Mouse (Mus musculus) liver, postnatal 0 days (tissue): ENCODE measurements around the gene Ppp1cb. TPM values are rescaled to one million over a fixed set of nuclear protein-coding genes. Genes with fewer than 3 reads are reported as not detected.
"Not testable (repeated sequence)": the region's sequence is repeated elsewhere in the genome, so short reads cannot be mapped to it uniquely, and the experiment has no call there.

ENCODE experiments used
- ATAC-seq: fragments of 200-750 bp; cut with Nextera tagmentation; 2 replicates; pipeline ENCODE4 v1.8.0; 2017; ENCODE audit warnings: mild to moderate bottlenecking, moderate library complexity
- DNase-seq: peaks from one replicate; pipeline ENCODE4 v3.0.0-alpha.2; 2016
- H3K27ac ChIP-seq: fragments of 300-500 bp; sonication (generic); 2 replicates; pipeline ENCODE4 v1.5.1; 2014; ENCODE audit warnings: antibody characterized with exemption, moderate library complexity, mild to moderate bottlenecking, low read depth
- H3K27me3 ChIP-seq: fragments of 300-500 bp; sonication (generic); 2 replicates; pipeline ENCODE4 v1.6.1; 2014; ENCODE audit warnings: low read length, control low read depth, mixed read lengths; ENCODE audit not compliant: insufficient read depth
- H3K36me3 ChIP-seq: fragments of 300-500 bp; sonication (generic); replicated peaks from 2 replicates; pipeline ENCODE4 v1.6.1; 2014; ENCODE audit warnings: mild to moderate bottlenecking, control low read depth, low read length, moderate library complexity, mixed read lengths; ENCODE audit not compliant: insufficient read depth
- H3K4me1 ChIP-seq: fragments of 300-500 bp; sonication (generic); 2 replicates; pipeline ENCODE4 v1.6.1; 2014; ENCODE audit warnings: antibody characterized with exemption, mild to moderate bottlenecking, control low read depth; ENCODE audit not compliant: insufficient read depth
- H3K4me2 ChIP-seq: fragments of 300-500 bp; sonication (generic); 2 replicates; pipeline ENCODE4 v1.6.1; 2014; ENCODE audit warnings: low read depth, mild to moderate bottlenecking, low read length, moderate library complexity, mixed read lengths
- H3K4me3 ChIP-seq: fragments of 300-500 bp; sonication (generic); 2 replicates; pipeline ENCODE4 v1.5.1; 2014; ENCODE audit warnings: low read depth, low read length
- H3K9ac ChIP-seq: fragments of 300-500 bp; sonication (generic); replicated peaks from 2 replicates; pipeline ENCODE4 v1.6.1; 2014; ENCODE audit warnings: mild to moderate bottlenecking, moderate library complexity
- H3K9me3 ChIP-seq: fragments of 300-500 bp; sonication (generic); 2 replicates; pipeline ENCODE4 v1.6.1; 2016; ENCODE audit warnings: mild to moderate bottlenecking, control low read depth, low read length, mixed read lengths
- CTCF ChIP-seq: sonication (generic); IDR thresholded peaks from 2 replicates; pipeline ENCODE4 v1.5.1; 2016; ENCODE audit warnings: antibody characterized with exemption, low read depth
- EP300 ChIP-seq: IDR thresholded peaks from 2 replicates; pipeline ENCODE4 v1.6.1; 2016; ENCODE audit warnings: antibody characterized with exemption, low read depth, mild to moderate bottlenecking
- WGBS: fragments of 180-500 bp; shearing (Covaris S2); extraction: QIAGEN DNeasy Blood & Tissue Kit; methylation state at CpG from one replicate; pipeline ENCODE4 v1.1.7; 2014; ENCODE audit not compliant: insufficient replicate concordance; 5-methylcytosine and 5-hydroxymethylcytosine counted together
- polyA plus RNA-seq: library from polyadenylated mRNA; unstranded; fragments of >200 nt; fragmentation: Nextera tagmentation; extraction: Ambion mirVana; gene quantifications from 2 replicates; pipeline ENCODE4 v1.2.1, GENCODE M21; 2015

The Ppp1cb gene
- polyA plus RNA-seq, 1 experiment from 2014 or later = 90.7 TPM

DNA sequence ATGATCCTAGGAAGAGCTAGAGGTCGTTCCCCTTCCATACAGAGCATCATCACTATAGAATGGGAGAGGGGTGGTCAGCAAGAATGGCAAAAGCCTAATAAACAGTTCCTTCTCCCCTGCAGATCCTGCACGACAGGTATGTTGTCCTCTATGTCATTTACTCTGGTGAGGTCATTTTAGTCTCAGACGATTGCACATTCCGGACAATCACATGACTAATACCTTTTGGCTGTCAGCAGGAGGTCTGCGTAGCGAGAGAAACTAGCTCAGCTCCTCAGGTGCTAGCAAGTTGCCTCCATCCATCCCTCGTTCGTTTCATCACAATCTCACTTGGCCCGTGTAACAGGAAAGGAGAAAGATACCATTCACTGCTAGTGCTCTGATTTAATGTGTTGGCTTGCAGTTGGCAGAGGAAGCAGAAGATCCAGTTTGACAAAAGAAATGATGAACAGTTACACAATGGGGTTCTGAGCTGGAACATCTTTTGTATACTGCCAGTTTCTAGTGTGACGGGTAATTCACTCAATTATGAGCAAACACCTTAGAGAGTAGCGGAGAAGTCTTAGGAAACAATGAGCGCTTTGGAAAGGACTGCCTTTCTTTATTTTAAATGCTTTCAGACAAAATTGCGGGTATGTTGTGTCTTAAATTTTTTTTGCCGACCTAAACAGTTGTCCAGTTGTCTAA, 33.0 kb upstream of the Ppp1cb start:
- 73% methylated on average over 14 of the region's 14 CpGs for WGBS
- H3K4me2 ChIP-seq = no peak overlapping the region

DNA sequence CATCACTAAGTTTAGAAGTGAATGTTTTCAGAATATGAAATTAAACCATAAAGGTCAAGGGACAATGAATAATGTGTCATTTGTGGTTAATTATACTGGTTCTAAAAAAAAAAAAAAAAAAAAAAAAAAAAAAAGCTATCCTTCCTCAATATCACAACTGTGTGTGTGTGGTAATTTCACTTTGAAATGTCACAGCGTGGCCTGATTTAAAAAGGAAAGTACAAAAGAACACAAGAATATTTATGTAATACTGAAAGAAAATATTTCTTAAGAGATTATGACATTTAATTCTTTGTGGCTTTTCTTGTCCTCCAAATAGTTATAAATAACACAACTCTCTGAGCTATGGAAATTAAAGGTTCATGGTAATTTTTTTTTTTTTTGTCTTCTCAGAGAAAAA, 28.2 kb upstream of the Ppp1cb start:
- Histone ChIP-seq H3K36me3 (no peaks in the 10 kb centered on the region), H3K4me2 (no peak overlapping the region), H3K27me3 (no peaks in the 10 kb centered on the region), H3K27ac (no peak overlapping the region), H3K4me3 (no peak overlapping the region), H3K9me3 (no peaks in the 10 kb centered on the region), H3K4me1 (no peaks in the 10 kb centered on the region), H3K9ac (no peak overlapping the region)
- ATAC-seq = no peak
- TF ChIP-seq EP300 (no peak), CTCF (no peak)
- 66% methylated on average over 1 of the region's 1 CpGs for WGBS
- DNase-seq = no peak

More for the DNA sequence above, 33.0 kb upstream of the Ppp1cb start:
- Histone ChIP-seq H3K27me3 (no peaks in the 10 kb centered on the region), H3K27ac (no peak overlapping the region), H3K9ac (no peak overlapping the region), H3K4me3 (no peak overlapping the region), H3K4me1 (0 out of 2 replicates have a peak, but pooled peaks cover 2% of the 10 kb centered on the region), H3K9me3 (no peaks in the 10 kb centered on the region), H3K36me3 (no peaks in the 10 kb centered on the region)
- ATAC-seq (no peak), DNase-seq (no peak)
- TF ChIP-seq CTCF = no peak
- TF ChIP-seq EP300 = no peak

GRCm38 (mm10) chr5:32434346-32434745, 24.3 kb upstream of the Ppp1cb start:
- WGBS = 83% methylated on average over 3 of the region's 3 CpGs
- not testable (repeated sequence) for H3K4me3 ChIP-seq, ATAC-seq, H3K9ac ChIP-seq, H3K27ac ChIP-seq, H3K4me2 ChIP-seq, H3K27me3 ChIP-seq, H3K36me3 ChIP-seq, H3K4me1 ChIP-seq, DNase-seq, H3K9me3 ChIP-seq

GRCm38 (mm10) chr5:32435612-32436011, 23.0 kb upstream of the Ppp1cb start:
- no peak overlapping the region for H3K27ac ChIP-seq
- H3K4me2 ChIP-seq = no peak overlapping the region
- no peak for ATAC-seq
- no peaks in the 10 kb centered on the region for H3K4me1 ChIP-seq
- H3K27me3 ChIP-seq = no peaks in the 10 kb centered on the region
- WGBS = 66% methylated on average over 3 of the region's 3 CpGs
- DNase-seq = no peak
- H3K9ac ChIP-seq = no peak overlapping the region
- no peaks in the 10 kb centered on the region for H3K36me3 ChIP-seq
- H3K4me3 ChIP-seq = no peak overlapping the region
- TF ChIP-seq CTCF = no peak
- TF ChIP-seq EP300 = no peak
- no peaks in the 10 kb centered on the region for H3K9me3 ChIP-seq

- WGBS = 29% methylated on average over 5 of the region's 5 CpGs
Measured at GRCm38 (mm10) chr5:32437901-32438563, 20.6 kb upstream of the Ppp1cb start.

GRCm38 (mm10) chr5:32438564-32438922, 20.1 kb upstream of the Ppp1cb start:
- 52% methylated on average over 2 of the region's 2 CpGs for WGBS
- TF ChIP-seq EP300 (no peak), CTCF (no peak)
- H3K4me3 ChIP-seq = no peak overlapping the region
- H3K9ac ChIP-seq = no peak overlapping the region
- no peaks in the 10 kb centered on the region for H3K9me3 ChIP-seq
- H3K36me3 ChIP-seq = no peaks in the 10 kb centered on the region
- DNase-seq (no peak), ATAC-seq (no peak)
- H3K27ac ChIP-seq = no peak overlapping the region
- H3K4me1 ChIP-seq = 0 out of 2 replicates have a peak, but pooled peaks cover 4% of the 10 kb centered on the region
- H3K27me3 ChIP-seq = no peaks in the 10 kb centered on the region
- no peak overlapping the region; the same call in 1 of the 2 replicates for H3K4me2 ChIP-seq

More at GRCm38 (mm10) chr5:32437901-32438563, 20.6 kb upstream of the Ppp1cb start:
- Histone ChIP-seq H3K4me2 (no peak overlapping the region; the same call in 1 of the 2 replicates), H3K4me1 (0 out of 2 replicates have a peak, but pooled peaks cover 4% of the 10 kb centered on the region), H3K9ac (no peak overlapping the region), H3K36me3 (no peaks in the 10 kb centered on the region), H3K9me3 (no peaks in the 10 kb centered on the region), H3K27ac (no peak overlapping the region), H3K4me3 (no peak overlapping the region), H3K27me3 (no peaks in the 10 kb centered on the region)
- DNase-seq = no peak
- ATAC-seq = no peak
- TF ChIP-seq EP300 (no peak), CTCF (no peak)
